In genomic region chr8:85083108-85083813, GRCm38 (mm10) we compare ENCODE assay signal across 8 mouse cellular contexts. TPM values are rescaled to one million over a fixed set of nuclear protein-coding genes. Genes with fewer than 3 reads are reported as not detected.
DNase-seq lines count a peak whose midpoint lies in the region; ATAC-seq lines count a peak whose summit lies in the region.

Gene Man2b1, plus strand, starts transcription at chr8:85083270.

- no peak within 1 kb of the TSS for H3K27ac ChIP-seq in hindbrain, embryonic 13.5 days

- H3K4me2 ChIP-seq in hindbrain, embryonic 13.5 days, result peak within 1 kb of the TSS; percentile 92

- peaks cover 38% of the 10 kb centered on the region for H3K4me1 ChIP-seq in hindbrain, embryonic 13.5 days (replicated peaks)

- WGBS in hindbrain, embryonic 13.5 days, result 1% methylated on average over 30 of the region's 30 CpGs

- no peaks in the 10 kb centered on the region for H3K27me3 ChIP-seq in hindbrain, embryonic 13.5 days

- no peaks in the 10 kb centered on the region for H3K9me3 ChIP-seq in hindbrain, embryonic 13.5 days

- H3K4me3 ChIP-seq in hindbrain, embryonic 13.5 days, result peak within 1 kb of the TSS; percentile 63

- peaks cover 30% of the 10 kb centered on the region for H3K36me3 ChIP-seq in hindbrain, embryonic 13.5 days

- peak; percentile 91 for DNase-seq in NIH3T3 (ENCODE audit: low read depth)
- DNase-seq in cerebellum, postnatal 10 days, result peak; percentile 91 to 92
- DNase-seq in frontal cortex, postnatal 14 days (ENCODE audit: low spot score in 2 of 2), result peak; percentile 84 to 87
- peak; percentile 87 to 89 for DNase-seq in layer of hippocampus, postnatal 36 days
- DNase-seq in lung, postnatal 36 days, result peak; percentile 98
- DNase-seq in retina, postnatal 1 day, result peak; percentile 87
- DNase-seq in urinary bladder, adult 18-20 months (ENCODE audit: low spot score in 2 of 2), result peak; percentile 82 to 89

- peak; percentile 76 for ATAC-seq in hindbrain, embryonic 13.5 days (ENCODE audit: low FRiP score)

- H3K9ac ChIP-seq in hindbrain, embryonic 13.5 days, result peak within 1 kb of the TSS; percentile 78

RNA-seq across cellular contexts. Expression of gene Man2b1, which starts in this region (rescaled TPM):
- 17.7 and 19.4 TPM in 2 replicates for polyA plus RNA-seq in hindbrain, embryonic 13.5 days (2015; fragmentation: Nextera tagmentation; extraction: Ambion mirVana)
- total RNA-seq in layer of hippocampus, postnatal 36 days (2021), result 10 to 100 TPM; 30.5 to 36.8 TPM
